Mouse (Mus musculus): ENCODE results near the gene Ccnk. TPM values are rescaled to one million over a fixed set of nuclear protein-coding genes. Genes with fewer than 3 reads are reported as not detected.

The Ccnk gene
- polyA plus RNA-seq, 1 experiment from 2014 or later, result 6.0 TPM

GRCm38 (mm10) chr12:108178331-108179245 is 791 bp upstream of the Ccnk start:
- Histone ChIP-seq H3K4me3 (ENCODE audit: low read depth, low read length) (peak overlapping the region; percentile 97), H3K36me3 (ENCODE audit: control insufficient read depth, insufficient read depth, low read length) (no peaks in the 10 kb centered on the region), H3K27ac (ENCODE audit: low read depth, low read length) (peak overlapping the region; percentile 67), H3K4me2 (ENCODE audit: low read depth) (peak overlapping the region; percentile 87), H3K4me1 (ENCODE audit: control insufficient read depth, insufficient read depth, low read length) (peaks cover 18% of the 10 kb centered on the region), H3K9me3 (ENCODE audit: control insufficient read depth, low read length) (no peaks in the 10 kb centered on the region), H3K27me3 (ENCODE audit: control insufficient read depth, insufficient read depth, low read length) (no peaks in the 10 kb centered on the region), H3K9ac (ENCODE audit: low read length) (peak overlapping the region; percentile 95)
- DNase-seq (ENCODE audit: low spot score) (peak; percentile 49), ATAC-seq (ENCODE audit: insufficient read depth, low FRiP score, low TSS enrichment) (peak; percentile 56)
- under 1% methylated on average over 92 of the region's 103 CpGs for WGBS

GRCm38 (mm10) chr12:108179246-108179320 is 296 bp upstream of the Ccnk start, which contains the start of gene Setd3:
Gene Setd3 (minus strand): TSS chr12:108179314.
- peak within 1 kb of the TSS; percentile 67 for H3K27ac ChIP-seq (ENCODE audit: low read depth, low read length)
- H3K36me3 ChIP-seq (ENCODE audit: control insufficient read depth, insufficient read depth, low read length), result no peaks in the 10 kb centered on the region
- ATAC-seq (ENCODE audit: insufficient read depth, low FRiP score, low TSS enrichment), result no peak
- H3K4me3 ChIP-seq (ENCODE audit: low read depth, low read length), result peak within 1 kb of the TSS; percentile 97
- H3K27me3 ChIP-seq (ENCODE audit: control insufficient read depth, insufficient read depth, low read length), result no peaks in the 10 kb centered on the region
- peaks cover 18% of the 10 kb centered on the region for H3K4me1 ChIP-seq (ENCODE audit: control insufficient read depth, insufficient read depth, low read length)
- no peaks in the 10 kb centered on the region for H3K9me3 ChIP-seq (ENCODE audit: control insufficient read depth, low read length)
- peak within 1 kb of the TSS; percentile 95 for H3K9ac ChIP-seq (ENCODE audit: low read length)
- WGBS, result no CpG with 5 or more reads among the region's 9 CpGs
- DNase-seq (ENCODE audit: low spot score), result no peak
- H3K4me2 ChIP-seq (ENCODE audit: low read depth), result peak within 1 kb of the TSS; percentile 87

- Histone ChIP-seq H3K36me3 (ENCODE audit: control insufficient read depth, insufficient read depth, low read length) (peaks cover 2% of the 10 kb centered on the region; the same call in 1 of the 2 replicates), H3K9ac (ENCODE audit: low read length) (no peak overlapping the region), H3K27me3 (ENCODE audit: control insufficient read depth, insufficient read depth, low read length) (no peaks in the 10 kb centered on the region), H3K4me1 (ENCODE audit: control insufficient read depth, insufficient read depth, low read length) (peaks cover 18% of the 10 kb centered on the region), H3K4me2 (ENCODE audit: low read depth) (no peak overlapping the region), H3K27ac (ENCODE audit: low read depth, low read length) (no peak overlapping the region), H3K9me3 (ENCODE audit: control insufficient read depth, low read length) (no peaks in the 10 kb centered on the region), H3K4me3 (ENCODE audit: low read depth, low read length) (no peak overlapping the region)
- ATAC-seq (ENCODE audit: insufficient read depth, low FRiP score, low TSS enrichment) (no peak), DNase-seq (ENCODE audit: low spot score) (no peak)
- 95% methylated on average over 6 of the region's 6 CpGs for WGBS
Observed at GRCm38 (mm10) chr12:108181716-108182115, 2.3 kb downstream of the Ccnk start.

GRCm38 (mm10) chr12:108187541-108188091 is 8.2 kb downstream of the Ccnk start:
- DNase-seq (ENCODE audit: low spot score) (no peak), ATAC-seq (ENCODE audit: insufficient read depth, low FRiP score, low TSS enrichment) (no peak)
- Histone ChIP-seq H3K4me1 (ENCODE audit: control insufficient read depth, insufficient read depth, low read length) (no peaks in the 10 kb centered on the region), H3K36me3 (ENCODE audit: control insufficient read depth, insufficient read depth, low read length) (peaks cover 17% of the 10 kb centered on the region), H3K4me3 (ENCODE audit: low read depth, low read length) (no peak overlapping the region), H3K27me3 (ENCODE audit: control insufficient read depth, insufficient read depth, low read length) (no peaks in the 10 kb centered on the region), H3K9ac (ENCODE audit: low read length) (no peak overlapping the region), H3K27ac (ENCODE audit: low read depth, low read length) (no peak overlapping the region), H3K9me3 (ENCODE audit: control insufficient read depth, low read length) (no peaks in the 10 kb centered on the region), H3K4me2 (ENCODE audit: low read depth) (no peak overlapping the region)
- 88% methylated on average over 6 of the region's 6 CpGs for WGBS

GRCm38 (mm10) chr12:108193878-108194277 is 14.5 kb downstream of the Ccnk start:
- no peaks in the 10 kb centered on the region for H3K9me3 ChIP-seq (ENCODE audit: control insufficient read depth, low read length)
- no peaks in the 10 kb centered on the region for H3K27me3 ChIP-seq (ENCODE audit: control insufficient read depth, insufficient read depth, low read length)
- no peak for DNase-seq (ENCODE audit: low spot score)
- WGBS, result 91% methylated on average over 5 of the region's 5 CpGs
- no peak overlapping the region for H3K4me2 ChIP-seq (ENCODE audit: low read depth)
- no peak overlapping the region for H3K27ac ChIP-seq (ENCODE audit: low read depth, low read length)
- H3K4me3 ChIP-seq (ENCODE audit: low read depth, low read length), result no peak overlapping the region
- H3K36me3 ChIP-seq (ENCODE audit: control insufficient read depth, insufficient read depth, low read length), result peaks cover 24% of the 10 kb centered on the region
- no peaks in the 10 kb centered on the region for H3K4me1 ChIP-seq (ENCODE audit: control insufficient read depth, insufficient read depth, low read length)
- H3K9ac ChIP-seq (ENCODE audit: low read length), result no peak overlapping the region
- no peak for ATAC-seq (ENCODE audit: insufficient read depth, low FRiP score, low TSS enrichment)

- Histone ChIP-seq H3K4me2 (ENCODE audit: low read depth) (no peak overlapping the region), H3K4me3 (ENCODE audit: low read depth, low read length) (no peak overlapping the region), H3K9me3 (ENCODE audit: control insufficient read depth, low read length) (no peaks in the 10 kb centered on the region), H3K36me3 (ENCODE audit: control insufficient read depth, insufficient read depth, low read length) (peaks cover 20% of the 10 kb centered on the region), H3K27ac (ENCODE audit: low read depth, low read length) (no peak overlapping the region), H3K9ac (ENCODE audit: low read length) (no peak overlapping the region), H3K27me3 (ENCODE audit: control insufficient read depth, insufficient read depth, low read length) (no peaks in the 10 kb centered on the region), H3K4me1 (ENCODE audit: control insufficient read depth, insufficient read depth, low read length) (no peaks in the 10 kb centered on the region)
- no peak for DNase-seq (ENCODE audit: low spot score)
- ATAC-seq (ENCODE audit: insufficient read depth, low FRiP score, low TSS enrichment), result no peak
- WGBS, result 93% methylated on average over 11 of the region's 11 CpGs
Observed at GRCm38 (mm10) chr12:108195761-108196160, 16.4 kb downstream of the Ccnk start.

GRCm38 (mm10) chr12:108198447-108198846 is 19.1 kb downstream of the Ccnk start:
- H3K4me3 ChIP-seq (ENCODE audit: low read depth, low read length), result no peak overlapping the region
- H3K4me2 ChIP-seq (ENCODE audit: low read depth), result no peak overlapping the region
- DNase-seq (ENCODE audit: low spot score) (no peak), ATAC-seq (ENCODE audit: insufficient read depth, low FRiP score, low TSS enrichment) (no peak)
- no peak overlapping the region for H3K9ac ChIP-seq (ENCODE audit: low read length)
- H3K4me1 ChIP-seq (ENCODE audit: control insufficient read depth, insufficient read depth, low read length), result no peaks in the 10 kb centered on the region
- H3K27ac ChIP-seq (ENCODE audit: low read depth, low read length), result no peak overlapping the region
- H3K36me3 ChIP-seq (ENCODE audit: control insufficient read depth, insufficient read depth, low read length), result peaks cover 21% of the 10 kb centered on the region
- H3K9me3 ChIP-seq (ENCODE audit: control insufficient read depth, low read length), result no peaks in the 10 kb centered on the region
- no peaks in the 10 kb centered on the region for H3K27me3 ChIP-seq (ENCODE audit: control insufficient read depth, insufficient read depth, low read length)
- 90% methylated on average over 4 of the region's 4 CpGs for WGBS

GRCm38 (mm10) chr12:108200094-108200493 is 20.7 kb downstream of the Ccnk start:
- peak; percentile 12 for DNase-seq (ENCODE audit: low spot score)
- Histone ChIP-seq H3K9ac (ENCODE audit: low read length) (no peak overlapping the region), H3K9me3 (ENCODE audit: control insufficient read depth, low read length) (no peaks in the 10 kb centered on the region), H3K27ac (ENCODE audit: low read depth, low read length) (no peak overlapping the region), H3K27me3 (ENCODE audit: control insufficient read depth, insufficient read depth, low read length) (no peaks in the 10 kb centered on the region), H3K4me1 (ENCODE audit: control insufficient read depth, insufficient read depth, low read length) (no peaks in the 10 kb centered on the region), H3K36me3 (ENCODE audit: control insufficient read depth, insufficient read depth, low read length) (peaks cover 16% of the 10 kb centered on the region), H3K4me3 (ENCODE audit: low read depth, low read length) (no peak overlapping the region), H3K4me2 (ENCODE audit: low read depth) (no peak overlapping the region)
- WGBS, result 90% methylated on average over 1 of the region's 1 CpGs
- no peak for ATAC-seq (ENCODE audit: insufficient read depth, low FRiP score, low TSS enrichment)

- H3K4me2 ChIP-seq (ENCODE audit: low read depth), result no peak overlapping the region
- no peaks in the 10 kb centered on the region for H3K4me1 ChIP-seq (ENCODE audit: control insufficient read depth, insufficient read depth, low read length)
- H3K9me3 ChIP-seq (ENCODE audit: control insufficient read depth, low read length), result no peaks in the 10 kb centered on the region
- no peak overlapping the region for H3K4me3 ChIP-seq (ENCODE audit: low read depth, low read length)
- no peaks in the 10 kb centered on the region for H3K27me3 ChIP-seq (ENCODE audit: control insufficient read depth, insufficient read depth, low read length)
- peaks cover 16% of the 10 kb centered on the region for H3K36me3 ChIP-seq (ENCODE audit: control insufficient read depth, insufficient read depth, low read length)
- no peak for ATAC-seq (ENCODE audit: insufficient read depth, low FRiP score, low TSS enrichment)
- H3K9ac ChIP-seq (ENCODE audit: low read length), result no peak overlapping the region
- no peak for DNase-seq (ENCODE audit: low spot score)
- 71% methylated on average over 8 of the region's 8 CpGs for WGBS
- H3K27ac ChIP-seq (ENCODE audit: low read depth, low read length), result no peak overlapping the region
Observed at GRCm38 (mm10) chr12:108203895-108204294, 24.5 kb downstream of the Ccnk start.
